Mouse (Mus musculus) lung, adult 2 months (tissue): ENCODE measurements around the gene Iqschfp.

Experiments used
- CTCF ChIP-seq: fragments of 200-500 bp; IDR thresholded peaks from 2 replicates; pipeline ENCODE4 v1.5.1; 2011; ENCODE audit warnings: mild to moderate bottlenecking, low read length, control low read depth; ENCODE audit not compliant: insufficient read depth
- POLR2A ChIP-seq: fragments of 200-500 bp; IDR thresholded peaks from 2 replicates; pipeline ENCODE4 v1.6.1; 2011; ENCODE audit warnings: low read depth, mild to moderate bottlenecking, control low read depth, low read length, borderline replicate concordance; ENCODE audit errors: extremely low read depth

- TF ChIP-seq CTCF, result no peak
- TF ChIP-seq POLR2A, result no peak
Observed at GRCm38 (mm10) chr3:68388023-68388422, 496.0 kb downstream of the Iqschfp start.
